ENCODE assay signal across 8 mouse cellular contexts in genomic region chr9:46120468-46121253, GRCm38 (mm10).
DNase-seq lines count a peak whose midpoint lies in the region; ATAC-seq and TF ChIP-seq lines count a peak whose summit lies in the region.

No protein-coding gene starts in this region.

- TF ChIP-seq CTCF in forebrain, postnatal 0 days (IDR thresholded peaks at IDR 0.05; ENCODE audit: low read depth) = no peak

- H3K9ac ChIP-seq in forebrain, postnatal 0 days = no peak overlapping the region
- H3K9ac ChIP-seq in liver, embryonic 16.5 days (ENCODE audit: low read depth, low read length) = no peak overlapping the region

- no peak for ATAC-seq in forebrain, postnatal 0 days
- 0 out of 2 replicates have a peak, but pooled peaks have one; percentile 3 for ATAC-seq in liver, embryonic 16.5 days (ENCODE audit: low read depth)
- no peak for ATAC-seq in activated CD4-positive, CD25-positive, alpha-beta regulatory T cell, adult 4 months

- intact Hi-C loops in left cerebral cortex, postnatal 14 days (cut with DNase I) = no loop called here

- 0 out of 2 replicates have a peak overlapping the region, but pooled peaks have one; percentile 29 for H3K27ac ChIP-seq in forebrain, postnatal 0 days (ENCODE audit: low read depth, low read length)
- peak overlapping the region; percentile 11; the same call in 1 of the 2 replicates for H3K27ac ChIP-seq in liver, embryonic 16.5 days (ENCODE audit: low read length)

- H3K4me2 ChIP-seq in forebrain, postnatal 0 days (ENCODE audit: low read depth) = no peak overlapping the region
- H3K4me2 ChIP-seq in liver, embryonic 16.5 days (ENCODE audit: low read depth, low read length) = no peak overlapping the region

- H3K27me3 ChIP-seq in forebrain, postnatal 0 days (ENCODE audit: insufficient read depth, low read length) = no peaks in the 10 kb centered on the region
- H3K27me3 ChIP-seq in liver, embryonic 16.5 days (ENCODE audit: control insufficient read depth, insufficient read depth, low read depth, low read length) = no peaks in the 10 kb centered on the region

- 82% methylated on average over 6 of the region's 6 CpGs for WGBS in forebrain, postnatal 0 days
- 41% methylated on average over 6 of the region's 6 CpGs for WGBS in liver, embryonic 16.5 days (ENCODE audit: insufficient replicate concordance)

- no peak overlapping the region for H3K4me3 ChIP-seq in forebrain, postnatal 0 days (ENCODE audit: low read depth, low read length)
- H3K4me3 ChIP-seq in liver, embryonic 16.5 days (ENCODE audit: low read depth, low read length) = no peak overlapping the region

- no peaks in the 10 kb centered on the region for H3K9me3 ChIP-seq in forebrain, postnatal 0 days (ENCODE audit: low read length)
- H3K9me3 ChIP-seq in liver, embryonic 16.5 days (replicated peaks; ENCODE audit: control insufficient read depth, low read length) = no peaks in the 10 kb centered on the region

- peaks cover 9% of the 10 kb centered on the region; the same call in 1 of the 2 replicates for H3K4me1 ChIP-seq in forebrain, postnatal 0 days (ENCODE audit: insufficient read depth)
- peaks cover 9% of the 10 kb centered on the region for H3K4me1 ChIP-seq in liver, embryonic 16.5 days (ENCODE audit: control insufficient read depth, low read depth, low read length)

- DNase-seq in cerebellum, adult 9-10 months = peak; percentile 58
- DNase-seq in cerebellum, adult 11 months = no peak
- peak; percentile 62 for DNase-seq in 3134 (ENCODE audit: extremely low read depth, insufficient read length, low spot score)
- DNase-seq in forebrain, postnatal 0 days = no peak
- DNase-seq in urinary bladder, postnatal 10 days (ENCODE audit: low spot score) = no peak
- no peak for DNase-seq in left cerebral cortex, postnatal 14 days (ENCODE audit: low spot score in 2 of 2)

- no peaks in the 10 kb centered on the region for H3K36me3 ChIP-seq in forebrain, postnatal 0 days (ENCODE audit: insufficient read depth)
- no peaks in the 10 kb centered on the region for H3K36me3 ChIP-seq in liver, embryonic 16.5 days (ENCODE audit: control insufficient read depth, insufficient read depth)

Comparison
In these comparisons a context has a peak if more than half of its experiments do, and no peak if none do; other contexts are left out.
1. DNase-seq: peak in cerebellum, adult 9-10 months (single experiment) and 3134 (single experiment); none in cerebellum, adult 11 months (single experiment), forebrain, postnatal 0 days (single experiment), urinary bladder, postnatal 10 days (single experiment) and left cerebral cortex, postnatal 14 days (0 of 2).